Mouse (Mus musculus) CH12.LX (cell line): Measurements from ENCODE around the gene Syap1.

ENCODE experiments used
- CTCF ChIP-seq, 2 experiments: IDR thresholded peaks in 1 of 2; conservative IDR thresholded peaks in 1 of 2; 2 replicates each; pipeline ENCODE4 v1.5.1; 2011 to 2012; ENCODE audit warnings: low read depth in 2 of 2, low read length in 2 of 2, improper control_type of control experiment in 1 of 2, inconsistent platforms in 1 of 2, mild to moderate bottlenecking in 1 of 2, moderate library complexity in 1 of 2
- EP300 ChIP-seq: IDR thresholded peaks from 2 replicates; pipeline ENCODE4 v1.6.1; 2011; ENCODE audit warnings: low read length, improper control_type of control experiment
- ETS1 ChIP-seq: conservative IDR thresholded peaks from 2 replicates; pipeline ENCODE4 v1.6.1; 2012; ENCODE audit warnings: low read depth, mild to moderate bottlenecking, inconsistent platforms, low read length, improper control_type of control experiment, moderate library complexity
- GABPA ChIP-seq: IDR thresholded peaks from 2 replicates; pipeline ENCODE4 v1.6.1; 2012; ENCODE audit warnings: low read depth, low read length, improper control_type of control experiment, inconsistent platforms; ENCODE audit not compliant: insufficient replicate concordance
- JUND ChIP-seq: conservative IDR thresholded peaks from 2 replicates; pipeline ENCODE4 v1.6.1; 2011; ENCODE audit warnings: low read depth, low read length, improper control_type of control experiment
- MAX ChIP-seq: IDR thresholded peaks from 2 replicates; pipeline ENCODE4 v1.6.1; 2011; ENCODE audit warnings: low read length, improper control_type of control experiment
- MEF2A ChIP-seq: IDR thresholded peaks from 2 replicates; pipeline ENCODE4 v1.6.1; 2014; ENCODE audit warnings: low read depth, mild to moderate bottlenecking, inconsistent platforms, low read length, improper control_type of control experiment, borderline replicate concordance
- POLR2A ChIP-seq: IDR thresholded peaks from 2 replicates; pipeline ENCODE4 v1.6.1; 2011; ENCODE audit warnings: low read depth, mild to moderate bottlenecking, improper control_type of control experiment, low read length

- TF ChIP-seq POLR2A (peak; percentile 10; the same call in 1 of the 2 replicates), MAX (no peak), CTCF (conservative IDR thresholded peaks at IDR 0.05 in 1 of 2, IDR thresholded peaks at IDR 0.05 in 1 of 2; ENCODE audit: low read depth in 2 of 2, low read length in 2 of 2) (peak in 1 of 2 experiments; percentile 11; a peak in 1 of 4 replicates), EP300 (no peak), MEF2A (no peak), JUND (no peak), GABPA (no peak), ETS1 (no peak)
These were observed 13.3 kb upstream of the Syap1 start for GRCm38 (mm10) chrX:162901371-162902039.
